Mouse (Mus musculus) ES-Bruce4 (cell line): Measurements from ENCODE around the gene Sspo.

Source experiments
- CTCF ChIP-seq: IDR thresholded peaks from one replicate; pipeline ENCODE4 v1.8.1; 2011; ENCODE audit warnings: low read depth, low read length
- POLR2A ChIP-seq: IDR thresholded peaks from one replicate; pipeline ENCODE4 v1.8.1; 2011; ENCODE audit warnings: low read length; ENCODE audit not compliant: insufficient read depth

DNA sequence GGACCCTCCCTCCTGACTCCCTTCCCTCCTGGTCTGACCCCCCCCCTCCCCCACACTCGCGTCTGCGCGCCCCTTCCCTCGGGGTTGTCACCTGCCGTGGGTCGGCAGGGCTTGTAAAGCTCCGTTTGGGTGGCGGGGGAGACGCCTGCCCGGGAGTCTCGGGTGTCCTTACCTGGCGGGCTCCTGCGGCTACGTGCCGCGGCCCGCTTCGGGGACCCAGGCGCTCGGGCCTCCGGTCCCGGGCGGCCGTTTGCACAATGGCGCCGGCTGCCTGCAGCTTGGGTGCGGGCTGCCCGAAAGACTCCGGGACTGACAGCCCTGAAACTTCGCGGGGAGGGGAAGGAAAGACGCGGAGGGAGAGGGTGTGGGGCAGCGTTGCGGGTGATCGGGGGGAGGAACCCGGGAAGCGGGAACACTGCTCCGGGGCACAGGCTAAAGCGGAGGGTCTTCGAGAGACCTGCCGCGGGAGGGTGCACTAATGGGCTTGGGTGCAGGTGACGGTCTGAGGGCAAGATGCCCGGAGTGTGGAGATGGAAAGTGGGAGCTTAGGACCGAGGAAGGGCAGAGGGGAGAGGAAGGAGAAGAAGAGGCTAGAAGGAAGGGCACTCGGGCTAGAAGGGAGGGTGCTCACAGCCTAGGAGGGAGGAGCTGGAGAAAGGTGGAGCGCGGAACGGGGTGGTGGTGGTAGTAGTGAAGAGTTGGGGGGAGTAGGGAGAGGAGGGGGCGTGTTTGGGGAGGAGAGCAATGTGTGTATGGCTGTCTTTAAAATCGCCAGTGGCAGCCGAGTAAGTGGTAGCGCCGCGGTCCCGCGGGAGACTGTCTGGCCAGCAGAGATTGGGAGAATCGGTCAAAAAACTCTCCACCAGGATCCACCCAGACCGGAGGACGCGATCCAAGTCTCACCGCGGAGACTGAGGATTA, 2.6 kb upstream of the Sspo start, which contains the start of gene Zfp467:
- TF ChIP-seq CTCF (no peak), POLR2A (no peak)
